Mouse (Mus musculus) brain, embryonic 14.5 days (tissue): ENCODE results near the gene Krt32.

Experiments used
- CTCF ChIP-seq: fragments of 200-500 bp; IDR thresholded peaks from 2 replicates; pipeline ENCODE4 v1.5.1; 2012; ENCODE audit warnings: inconsistent platforms, mild to moderate bottlenecking, moderate library complexity, borderline replicate concordance; ENCODE audit not compliant: insufficient read depth, insufficient read length; ENCODE audit errors: extremely low read depth
- POLR2A ChIP-seq: fragments of 200-500 bp; IDR thresholded peaks from 2 replicates; pipeline ENCODE4 v1.6.1; 2012; ENCODE audit warnings: mild to moderate bottlenecking, inconsistent platforms, borderline replicate concordance; ENCODE audit not compliant: poor library complexity, insufficient read depth, insufficient read length, severe bottlenecking; ENCODE audit errors: extremely low read depth

GRCm38 (mm10) chr11:100067293-100068036 lies 20.6 kb downstream of the Krt32 start:
- TF ChIP-seq CTCF (no peak), POLR2A (no peak)
